ENCODE assay signal across 10 mouse cellular contexts in genomic region chr4:119917502-119917901, GRCm38 (mm10).
DNase-seq lines count a peak whose midpoint lies in the region; ATAC-seq and TF ChIP-seq lines count a peak whose summit lies in the region.
"Had no signal": no experiment of that assay in that cellular context is flagged by ENCODE, and none has a peak within 500 bp of the region (broad histone marks: within the 10 kb centered on the region; RNA-seq: fewer than 3 reads in every experiment).

No protein-coding gene starts in this region.

- H3K4me1 ChIP-seq in hindbrain, postnatal 0 days (ENCODE audit: insufficient read depth, low read length), result no peaks in the 10 kb centered on the region
- H3K4me1 ChIP-seq in hindbrain, embryonic 16.5 days (ENCODE audit: control insufficient read depth, insufficient read depth, low read depth, low read length), result no peaks in the 10 kb centered on the region
- no peaks in the 10 kb centered on the region for H3K4me1 ChIP-seq in midbrain, embryonic 16.5 days (ENCODE audit: control insufficient read depth, insufficient read depth, low read length)
- H3K4me1 ChIP-seq: embryonic facial prominence, embryonic 12.5 days; neural tube, embryonic 12.5 days had no signal

- H3K9me3 ChIP-seq in hindbrain, postnatal 0 days (ENCODE audit: low read length), result no peaks in the 10 kb centered on the region
- no peaks in the 10 kb centered on the region for H3K9me3 ChIP-seq in hindbrain, embryonic 16.5 days (ENCODE audit: control insufficient read depth, low read length)
- no peaks in the 10 kb centered on the region for H3K9me3 ChIP-seq in midbrain, embryonic 16.5 days (replicated peaks; ENCODE audit: control insufficient read depth, low read length, poor library complexity, severe bottlenecking)
- H3K9me3 ChIP-seq: embryonic facial prominence, embryonic 12.5 days; neural tube, embryonic 12.5 days had no signal

- no peaks in the 10 kb centered on the region for H3K36me3 ChIP-seq in hindbrain, postnatal 0 days (ENCODE audit: insufficient read depth, low read length)
- no peaks in the 10 kb centered on the region for H3K36me3 ChIP-seq in hindbrain, embryonic 16.5 days (ENCODE audit: control insufficient read depth, insufficient read depth, low read length)
- H3K36me3 ChIP-seq in midbrain, embryonic 16.5 days (ENCODE audit: control insufficient read depth, insufficient read depth, low read length), result no peaks in the 10 kb centered on the region
- H3K36me3 ChIP-seq: embryonic facial prominence, embryonic 12.5 days; neural tube, embryonic 12.5 days had no signal

- H3K27me3 ChIP-seq in hindbrain, postnatal 0 days (ENCODE audit: insufficient read depth, low read length), result no peaks in the 10 kb centered on the region
- H3K27me3 ChIP-seq in hindbrain, embryonic 16.5 days (replicated peaks; ENCODE audit: control insufficient read depth, insufficient read depth, low read length), result no peaks in the 10 kb centered on the region
- H3K27me3 ChIP-seq in midbrain, embryonic 16.5 days (ENCODE audit: control insufficient read depth, insufficient read depth, low read depth, low read length), result no peaks in the 10 kb centered on the region
- H3K27me3 ChIP-seq: embryonic facial prominence, embryonic 12.5 days; neural tube, embryonic 12.5 days had no signal

- 76% methylated on average over 7 of the region's 7 CpGs for WGBS in hindbrain, postnatal 0 days
- WGBS in hindbrain, embryonic 16.5 days, result 72% methylated on average over 7 of the region's 7 CpGs
- 75% methylated on average over 7 of the region's 7 CpGs for WGBS in midbrain, embryonic 16.5 days

- TF ChIP-seq CTCF in hindbrain, postnatal 0 days (IDR thresholded peaks at IDR 0.05; ENCODE audit: low read depth), result peak; percentile 84

- DNase-seq in hindbrain, postnatal 0 days (ENCODE audit: low spot score), result peak; percentile 73
- peak; percentile 66 for DNase-seq in 3T3-L1 (ENCODE audit: low read depth, low spot score)
- DNase-seq in CD4-positive helper T cell, adult 2 months (ENCODE audit: low read depth, low spot score), result peak; percentile 20
- DNase-seq in kidney, postnatal 14 days, result peak; percentile 32
- DNase-seq in thymus, postnatal 4 days, result peak; percentile 77
- no peak for DNase-seq in urinary bladder, postnatal 4 days (ENCODE audit: low spot score in 2 of 2)

- ATAC-seq in hindbrain, postnatal 0 days, result no peak
- no peak for ATAC-seq in hindbrain, embryonic 16.5 days
- ATAC-seq in midbrain, embryonic 16.5 days, result no peak

- H3K27ac ChIP-seq in hindbrain, postnatal 0 days, result no peak overlapping the region
- no peak overlapping the region for H3K27ac ChIP-seq in hindbrain, embryonic 16.5 days (ENCODE audit: low read depth, low read length)
- H3K27ac ChIP-seq in midbrain, embryonic 16.5 days (ENCODE audit: low read length), result no peak overlapping the region
- H3K27ac ChIP-seq: embryonic facial prominence, embryonic 12.5 days; neural tube, embryonic 12.5 days had no signal

- H3K4me3 ChIP-seq in hindbrain, postnatal 0 days (ENCODE audit: low read length), result no peak overlapping the region
- no peak overlapping the region for H3K4me3 ChIP-seq in hindbrain, embryonic 16.5 days (ENCODE audit: low read length)
- no peak overlapping the region for H3K4me3 ChIP-seq in midbrain, embryonic 16.5 days (ENCODE audit: low read depth, low read length)
- H3K4me3 ChIP-seq: embryonic facial prominence, embryonic 12.5 days; neural tube, embryonic 12.5 days had no signal

- no peak overlapping the region for H3K4me2 ChIP-seq in hindbrain, postnatal 0 days (ENCODE audit: low read depth, low read length)
- no peak overlapping the region for H3K4me2 ChIP-seq in hindbrain, embryonic 16.5 days (ENCODE audit: low read length)
- H3K4me2 ChIP-seq in midbrain, embryonic 16.5 days (ENCODE audit: low read length), result no peak overlapping the region
- H3K4me2 ChIP-seq: embryonic facial prominence, embryonic 12.5 days; neural tube, embryonic 12.5 days had no signal

- H3K9ac ChIP-seq in hindbrain, postnatal 0 days (replicated peaks; ENCODE audit: low read length), result no peak overlapping the region
- H3K9ac ChIP-seq in hindbrain, embryonic 16.5 days (ENCODE audit: low read depth, low read length), result no peak overlapping the region
- no peak overlapping the region for H3K9ac ChIP-seq in midbrain, embryonic 16.5 days (ENCODE audit: low read depth, low read length)
- H3K9ac ChIP-seq: embryonic facial prominence, embryonic 12.5 days; neural tube, embryonic 12.5 days had no signal

Comparison
In these comparisons a context has a peak if more than half of its experiments do, and no peak if none do; other contexts are left out.
1. DNase-seq: peak in hindbrain, postnatal 0 days (single experiment), 3T3-L1 (single experiment), CD4-positive helper T cell, adult 2 months (single experiment), kidney, postnatal 14 days (single experiment) and thymus, postnatal 4 days (single experiment); none in urinary bladder, postnatal 4 days (0 of 2).